Comparison of ENCODE assay signal across 18 mouse cellular contexts in genomic region chr3:138069756-138070511, GRCm38 (mm10). TPM values are rescaled to one million over a fixed set of nuclear protein-coding genes. Genes with fewer than 3 reads are reported as not detected.
DNase-seq lines count a peak whose midpoint lies in the region; ATAC-seq lines count a peak whose summit lies in the region.
"Had no signal": no experiment of that assay in that cellular context is flagged by ENCODE, and none has a peak within 500 bp of the region (broad histone marks: within the 10 kb centered on the region; RNA-seq: fewer than 3 reads in every experiment).

No protein-coding gene starts in this region.

- H3K36me3 ChIP-seq in forebrain, embryonic 10.5 days (replicated peaks): no peaks in the 10 kb centered on the region
- no peaks in the 10 kb centered on the region for H3K36me3 ChIP-seq in forebrain, embryonic 13.5 days (ENCODE audit: poor library complexity, severe bottlenecking)
- H3K36me3 ChIP-seq in hindbrain, embryonic 11.5 days (ENCODE audit: control insufficient read depth, insufficient read depth, low read length): no peaks in the 10 kb centered on the region
- no peaks in the 10 kb centered on the region for H3K36me3 ChIP-seq in hindbrain, embryonic 12.5 days
- H3K36me3 ChIP-seq in embryonic facial prominence, embryonic 15.5 days: no peaks in the 10 kb centered on the region
- no peaks in the 10 kb centered on the region for H3K36me3 ChIP-seq in limb, embryonic 13.5 days
- no peaks in the 10 kb centered on the region for H3K36me3 ChIP-seq in intestine, embryonic 15.5 days
- H3K36me3 ChIP-seq: forebrain, embryonic 12.5 days; liver, embryonic 13.5 days; neural tube, embryonic 15.5 days; stomach, embryonic 15.5 days had no signal

- no peak overlapping the region for H3K4me2 ChIP-seq in forebrain, embryonic 13.5 days
- H3K4me2 ChIP-seq in hindbrain, embryonic 11.5 days (replicated peaks; ENCODE audit: low read depth, low read length): no peak overlapping the region
- H3K4me2 ChIP-seq in hindbrain, embryonic 12.5 days (replicated peaks): no peak overlapping the region
- H3K4me2 ChIP-seq in embryonic facial prominence, embryonic 15.5 days (replicated peaks): peak overlapping the region; percentile 4; the same call in 1 of the 2 replicates
- peak overlapping the region; percentile 14 for H3K4me2 ChIP-seq in limb, embryonic 13.5 days (replicated peaks)
- H3K4me2 ChIP-seq in intestine, embryonic 15.5 days (replicated peaks): no peak overlapping the region
- H3K4me2 ChIP-seq: forebrain, embryonic 12.5 days; hindbrain, embryonic 14.5 days; liver, embryonic 13.5 days; neural tube, embryonic 15.5 days; stomach, embryonic 15.5 days had no signal

- peak overlapping the region; percentile 54 for H3K27ac ChIP-seq in forebrain, embryonic 10.5 days
- no peak overlapping the region for H3K27ac ChIP-seq in forebrain, embryonic 13.5 days
- H3K27ac ChIP-seq in hindbrain, embryonic 11.5 days (ENCODE audit: low read depth, low read length): no peak overlapping the region
- H3K27ac ChIP-seq in hindbrain, embryonic 12.5 days: no peak overlapping the region
- 0 out of 2 replicates have a peak overlapping the region, but pooled peaks have one; percentile 51 for H3K27ac ChIP-seq in embryonic facial prominence, embryonic 15.5 days (replicated peaks)
- H3K27ac ChIP-seq in limb, embryonic 13.5 days: no peak overlapping the region
- no peak overlapping the region for H3K27ac ChIP-seq in intestine, embryonic 15.5 days
- H3K27ac ChIP-seq: forebrain, embryonic 12.5 days; hindbrain, embryonic 14.5 days; liver, embryonic 13.5 days; neural tube, embryonic 15.5 days; stomach, embryonic 15.5 days had no signal

- H3K4me1 ChIP-seq in forebrain, embryonic 10.5 days: peaks cover 35% of the 10 kb centered on the region
- H3K4me1 ChIP-seq in forebrain, embryonic 13.5 days: peaks cover 12% of the 10 kb centered on the region
- peaks cover 6% of the 10 kb centered on the region for H3K4me1 ChIP-seq in hindbrain, embryonic 11.5 days (replicated peaks; ENCODE audit: control insufficient read depth, insufficient read depth, low read length)
- peaks cover 32% of the 10 kb centered on the region for H3K4me1 ChIP-seq in hindbrain, embryonic 12.5 days
- H3K4me1 ChIP-seq in embryonic facial prominence, embryonic 15.5 days: peaks cover 28% of the 10 kb centered on the region
- peaks cover 6% of the 10 kb centered on the region for H3K4me1 ChIP-seq in limb, embryonic 13.5 days
- 0 out of 2 replicates have a peak, but pooled peaks cover 7% of the 10 kb centered on the region for H3K4me1 ChIP-seq in intestine, embryonic 15.5 days (replicated peaks)
- H3K4me1 ChIP-seq: liver, embryonic 13.5 days; stomach, embryonic 15.5 days had no signal

- no peak overlapping the region for H3K9ac ChIP-seq in forebrain, embryonic 13.5 days
- no peak overlapping the region for H3K9ac ChIP-seq in hindbrain, embryonic 11.5 days (ENCODE audit: low read depth, low read length)
- H3K9ac ChIP-seq in hindbrain, embryonic 12.5 days: no peak overlapping the region
- no peak overlapping the region for H3K9ac ChIP-seq in embryonic facial prominence, embryonic 15.5 days
- H3K9ac ChIP-seq in limb, embryonic 13.5 days: no peak overlapping the region
- H3K9ac ChIP-seq in intestine, embryonic 15.5 days: no peak overlapping the region
- H3K9ac ChIP-seq: forebrain, embryonic 12.5 days; hindbrain, embryonic 14.5 days; liver, embryonic 13.5 days; neural tube, embryonic 15.5 days; stomach, embryonic 15.5 days had no signal

- no peak overlapping the region for H3K4me3 ChIP-seq in forebrain, embryonic 10.5 days
- H3K4me3 ChIP-seq in forebrain, embryonic 13.5 days: no peak overlapping the region
- H3K4me3 ChIP-seq in hindbrain, embryonic 11.5 days (ENCODE audit: low read depth, low read length): no peak overlapping the region
- no peak overlapping the region for H3K4me3 ChIP-seq in hindbrain, embryonic 12.5 days
- no peak overlapping the region; the same call in 1 of the 2 replicates for H3K4me3 ChIP-seq in embryonic facial prominence, embryonic 15.5 days (replicated peaks)
- H3K4me3 ChIP-seq in limb, embryonic 13.5 days: no peak overlapping the region
- no peak overlapping the region for H3K4me3 ChIP-seq in intestine, embryonic 15.5 days (replicated peaks)
- H3K4me3 ChIP-seq: forebrain, embryonic 12.5 days; liver, embryonic 13.5 days; neural tube, embryonic 15.5 days; stomach, embryonic 15.5 days had no signal

- no peak for DNase-seq in forebrain, embryonic 10.5 days (ENCODE audit: extremely low spot score, low spot score)
- peak; percentile 11 for DNase-seq in hindbrain, embryonic 11.5 days (ENCODE audit: low spot score)
- no peak for DNase-seq in cerebellum, postnatal 4 days (ENCODE audit: low spot score in 2 of 2)
- DNase-seq: cerebellum, adult 9-11 months; kidney, adult 11 months; kidney, postnatal 14 days; liver, embryonic 13.5 days; thymus, postnatal 25 days had no signal

- 79% methylated on average over 18 of the region's 18 CpGs for WGBS in forebrain, embryonic 10.5 days
- WGBS in forebrain, embryonic 13.5 days: 79% methylated on average over 18 of the region's 18 CpGs
- WGBS in hindbrain, embryonic 11.5 days: 61% methylated on average over 17 of the region's 18 CpGs
- 63% methylated on average over 18 of the region's 18 CpGs for WGBS in hindbrain, embryonic 12.5 days
- 63% methylated on average over 18 of the region's 18 CpGs for WGBS in embryonic facial prominence, embryonic 15.5 days
- WGBS in limb, embryonic 13.5 days: 71% methylated on average over 18 of the region's 18 CpGs
- WGBS in intestine, embryonic 15.5 days: 87% methylated on average over 18 of the region's 18 CpGs

- H3K9me3 ChIP-seq in forebrain, embryonic 10.5 days: 0 out of 2 replicates have a peak, but pooled peaks cover 3% of the 10 kb centered on the region
- H3K9me3 ChIP-seq in forebrain, embryonic 13.5 days (replicated peaks): no peaks in the 10 kb centered on the region
- no peaks in the 10 kb centered on the region for H3K9me3 ChIP-seq in hindbrain, embryonic 11.5 days (ENCODE audit: control insufficient read depth, low read length)
- no peaks in the 10 kb centered on the region for H3K9me3 ChIP-seq in hindbrain, embryonic 12.5 days (replicated peaks)
- no peaks in the 10 kb centered on the region for H3K9me3 ChIP-seq in embryonic facial prominence, embryonic 15.5 days (replicated peaks)
- no peaks in the 10 kb centered on the region for H3K9me3 ChIP-seq in limb, embryonic 13.5 days
- H3K9me3 ChIP-seq in intestine, embryonic 15.5 days: no peaks in the 10 kb centered on the region
- H3K9me3 ChIP-seq: forebrain, embryonic 12.5 days; liver, embryonic 13.5 days; neural tube, embryonic 15.5 days; stomach, embryonic 15.5 days had no signal

- ATAC-seq in forebrain, embryonic 13.5 days: no peak
- no peak for ATAC-seq in hindbrain, embryonic 11.5 days (ENCODE audit: low FRiP score)
- ATAC-seq in hindbrain, embryonic 12.5 days (ENCODE audit: low FRiP score): no peak
- no peak for ATAC-seq in embryonic facial prominence, embryonic 15.5 days (ENCODE audit: insufficient number of reproducible peaks, low FRiP score, low TSS enrichment, low read depth)
- ATAC-seq in limb, embryonic 13.5 days (ENCODE audit: low FRiP score, low read depth): no peak
- ATAC-seq in intestine, embryonic 15.5 days: no peak

- H3K27me3 ChIP-seq in forebrain, embryonic 10.5 days (ENCODE audit: poor library complexity, severe bottlenecking): peaks cover 12% of the 10 kb centered on the region; the same call in 1 of the 2 replicates
- no peaks in the 10 kb centered on the region for H3K27me3 ChIP-seq in forebrain, embryonic 13.5 days
- no peaks in the 10 kb centered on the region for H3K27me3 ChIP-seq in hindbrain, embryonic 11.5 days (ENCODE audit: control insufficient read depth, insufficient read depth, low read length)
- peaks cover 6% of the 10 kb centered on the region for H3K27me3 ChIP-seq in hindbrain, embryonic 12.5 days
- no peaks in the 10 kb centered on the region for H3K27me3 ChIP-seq in embryonic facial prominence, embryonic 15.5 days
- H3K27me3 ChIP-seq in limb, embryonic 13.5 days: no peaks in the 10 kb centered on the region
- no peaks in the 10 kb centered on the region for H3K27me3 ChIP-seq in intestine, embryonic 15.5 days (replicated peaks)
- H3K27me3 ChIP-seq: liver, embryonic 13.5 days; neural tube, embryonic 15.5 days; stomach, embryonic 15.5 days had no signal

RNA-seq across cellular contexts. Expression of gene Gm5105, which starts 2.7 kb away (rescaled TPM):
- not detected in 2 replicates for polyA plus RNA-seq in forebrain, embryonic 10.5 days (2016; fragmentation: Nextera tagmentation; extraction: Ambion mirVana)
- not detected in 2 replicates for polyA plus RNA-seq in forebrain, embryonic 13.5 days (2015; fragmentation: Nextera tagmentation; extraction: Ambion mirVana)
- polyA plus RNA-seq in hindbrain, embryonic 11.5 days (2014; fragmentation: Nextera tagmentation; extraction: Ambion mirVana): not detected in 2 replicates
- not detected in 2 replicates for polyA plus RNA-seq in hindbrain, embryonic 12.5 days (2016; fragmentation: Nextera tagmentation; extraction: Ambion mirVana)
- 0.17 and 0.35 TPM in 2 replicates for polyA plus RNA-seq in embryonic facial prominence, embryonic 15.5 days (2015; fragmentation: Nextera tagmentation; extraction: Ambion mirVana)
- polyA plus RNA-seq in limb, embryonic 13.5 days (2015; fragmentation: Nextera tagmentation; extraction: Ambion mirVana): 0.09 TPM in 1 of 2 replicates, not detected in the other
- polyA plus RNA-seq in intestine, embryonic 15.5 days (2015; fragmentation: Nextera tagmentation; extraction: Ambion mirVana): 0.24 and 0.31 TPM in 2 replicates
- polyA plus RNA-seq: embryonic facial prominence, embryonic 11.5 days; forebrain, embryonic 12.5 days; liver, embryonic 13.5 days; stomach, embryonic 15.5 days had no signal

RNA-seq across cellular contexts. Expression of gene 1110002E22Rik, which starts 5.1 kb away (rescaled TPM):
- polyA plus RNA-seq in forebrain, embryonic 10.5 days (2016; fragmentation: Nextera tagmentation; extraction: Ambion mirVana): 0.02 TPM in 1 of 2 replicates, not detected in the other
- polyA plus RNA-seq in forebrain, embryonic 13.5 days (2015; fragmentation: Nextera tagmentation; extraction: Ambion mirVana): 0.05 and 0.08 TPM in 2 replicates
- polyA plus RNA-seq in hindbrain, embryonic 11.5 days (2014; fragmentation: Nextera tagmentation; extraction: Ambion mirVana): 0.17 and 0.20 TPM in 2 replicates
- polyA plus RNA-seq in hindbrain, embryonic 12.5 days (2016; fragmentation: Nextera tagmentation; extraction: Ambion mirVana): 0.42 and 0.45 TPM in 2 replicates
- polyA plus RNA-seq in embryonic facial prominence, embryonic 15.5 days (2015; fragmentation: Nextera tagmentation; extraction: Ambion mirVana): 1.9 and 2.8 TPM in 2 replicates
- 1.6 and 2.3 TPM in 2 replicates for polyA plus RNA-seq in limb, embryonic 13.5 days (2015; fragmentation: Nextera tagmentation; extraction: Ambion mirVana)
- 0.14 and 0.18 TPM in 2 replicates for polyA plus RNA-seq in intestine, embryonic 15.5 days (2015; fragmentation: Nextera tagmentation; extraction: Ambion mirVana)

Comparison
In these comparisons a context has a peak if more than half of its experiments do, and no peak if none do; other contexts are left out.
1. H3K27ac ChIP-seq: peak in forebrain, embryonic 10.5 days (single experiment) and embryonic facial prominence, embryonic 15.5 days (single experiment); none in forebrain, embryonic 13.5 days (single experiment), hindbrain, embryonic 11.5 days (single experiment), hindbrain, embryonic 12.5 days (single experiment), limb, embryonic 13.5 days (single experiment) and intestine, embryonic 15.5 days (single experiment).
2. H3K4me2 ChIP-seq: peak in embryonic facial prominence, embryonic 15.5 days (single experiment) and limb, embryonic 13.5 days (single experiment); none in forebrain, embryonic 13.5 days (single experiment), hindbrain, embryonic 11.5 days (single experiment), hindbrain, embryonic 12.5 days (single experiment) and intestine, embryonic 15.5 days (single experiment).